Mouse (Mus musculus) lung, embryonic 14.5 days (tissue): ENCODE data around the gene Rffl. TPM values are rescaled to one million over a fixed set of nuclear protein-coding genes. Genes with fewer than 3 reads are reported as not detected.

ENCODE experiments used
- ATAC-seq: fragments of 200-750 bp; cut with Nextera tagmentation; 2 replicates; pipeline ENCODE4 v1.8.0; 2017; ENCODE audit warnings: mild to moderate bottlenecking, moderate TSS enrichment, moderate library complexity; ENCODE audit not compliant: insufficient read depth
- DNase-seq: peaks from one replicate; pipeline ENCODE4 v3.0.0-alpha.2; 2015
- H3K27ac ChIP-seq: fragments of 300-500 bp; sonication (generic); 2 replicates; pipeline ENCODE4 v1.5.1; 2014; ENCODE audit warnings: low read depth, mild to moderate bottlenecking, moderate library complexity
- H3K27me3 ChIP-seq: fragments of 300-500 bp; sonication (generic); 2 replicates; pipeline ENCODE4 v1.6.1; 2014; ENCODE audit warnings: low read length, control low read depth; ENCODE audit not compliant: insufficient read depth
- H3K36me3 ChIP-seq: fragments of 300-500 bp; sonication (generic); 2 replicates; pipeline ENCODE4 v1.6.1; 2014; ENCODE audit warnings: control low read depth; ENCODE audit not compliant: insufficient read depth
- H3K4me1 ChIP-seq: fragments of 300-500 bp; sonication (generic); 2 replicates; pipeline ENCODE4 v1.6.1; 2014; ENCODE audit warnings: antibody characterized with exemption, control low read depth; ENCODE audit not compliant: insufficient read depth
- H3K4me2 ChIP-seq: fragments of 300-500 bp; sonication (generic); 2 replicates; pipeline ENCODE4 v1.6.1; 2014; ENCODE audit warnings: mild to moderate bottlenecking
- H3K4me3 ChIP-seq: fragments of 300-500 bp; sonication (generic); 2 replicates; pipeline ENCODE4 v1.5.1; 2014; ENCODE audit warnings: low read depth, low read length
- H3K9ac ChIP-seq: fragments of 300-500 bp; sonication (generic); 2 replicates; pipeline ENCODE4 v1.6.1; 2014
- H3K9me3 ChIP-seq: fragments of 300-500 bp; sonication (generic); 2 replicates; pipeline ENCODE4 v1.6.1; 2016; ENCODE audit warnings: low read depth, low read length, control low read depth
- CTCF ChIP-seq: IDR thresholded peaks from 2 replicates; pipeline ENCODE4 v1.5.1; 2016; ENCODE audit warnings: antibody characterized with exemption, low read depth
- WGBS: fragments of 180-500 bp; shearing (Covaris S2); extraction: QIAGEN DNeasy Blood & Tissue Kit; methylation state at CpG from one replicate; pipeline ENCODE4 v1.1.7; 2014; 5-methylcytosine and 5-hydroxymethylcytosine counted together
- polyA plus RNA-seq: library from polyadenylated mRNA; unstranded; fragments of >200 nt; fragmentation: Nextera tagmentation; extraction: Ambion mirVana; gene quantifications from 2 replicates; pipeline ENCODE4 v1.2.1, GENCODE M21; 2014

Gene Rffl
- 11.7 and 12.3 TPM in 2 replicates for polyA plus RNA-seq

- Histone ChIP-seq H3K9me3 (no peaks in the 10 kb centered on the region), H3K27me3 (no peaks in the 10 kb centered on the region), H3K4me2 (peak within 1 kb of the TSS; percentile 67), H3K36me3 (no peaks in the 10 kb centered on the region), H3K4me3 (peak within 1 kb of the TSS; percentile 83), H3K9ac (peak within 1 kb of the TSS; percentile 65), H3K4me1 (no peaks in the 10 kb centered on the region), H3K27ac (peak within 1 kb of the TSS; percentile 75)
- DNase-seq (peak; percentile 97), ATAC-seq (peak; percentile 97)
- WGBS, result under 1% methylated on average over 43 of the region's 43 CpGs
- TF ChIP-seq CTCF, result peak; percentile 79
These were observed at the start of gene Rffl for GRCm38 (mm10) chr11:82871031-82871446. Gene Rffl, minus strand, starts transcription at chr11:82871210.

- no peaks in the 10 kb centered on the region for H3K4me1 ChIP-seq
- H3K27me3 ChIP-seq, result 0 out of 2 replicates have a peak, but pooled peaks cover 3% of the 10 kb centered on the region
- no peaks in the 10 kb centered on the region for H3K36me3 ChIP-seq
- 23% methylated on average over 10 of the region's 10 CpGs for WGBS
- no peak overlapping the region for H3K27ac ChIP-seq
- DNase-seq (no peak), ATAC-seq (no peak)
- no peak for TF ChIP-seq CTCF
- no peaks in the 10 kb centered on the region for H3K9me3 ChIP-seq
- H3K9ac ChIP-seq, result no peak overlapping the region
- no peak overlapping the region for H3K4me2 ChIP-seq
- no peak overlapping the region for H3K4me3 ChIP-seq
These were observed 49.8 kb upstream of the Rffl start for GRCm38 (mm10) chr11:82920768-82921167.

- no peaks in the 10 kb centered on the region for H3K36me3 ChIP-seq
- peak; percentile 91 for DNase-seq
- 7% methylated on average over 16 of the region's 16 CpGs for WGBS
- no peak overlapping the region for H3K9ac ChIP-seq
- H3K4me2 ChIP-seq, result peak overlapping the region; percentile 54
- no peak overlapping the region for H3K4me3 ChIP-seq
- peak; percentile 71 for ATAC-seq
- TF ChIP-seq CTCF, result peak; percentile 98
- no peaks in the 10 kb centered on the region for H3K9me3 ChIP-seq
- no peak overlapping the region for H3K27ac ChIP-seq
- no peaks in the 10 kb centered on the region for H3K4me1 ChIP-seq
- H3K27me3 ChIP-seq, result no peaks in the 10 kb centered on the region
These were observed 43.8 kb upstream of the Rffl start for GRCm38 (mm10) chr11:82914711-82915352.

GRCm38 (mm10) chr11:82910679-82911389 lies 39.8 kb upstream of the Rffl start:
- Histone ChIP-seq H3K9me3 (no peaks in the 10 kb centered on the region), H3K9ac (no peak overlapping the region), H3K4me2 (no peak overlapping the region), H3K27ac (no peak overlapping the region), H3K27me3 (no peaks in the 10 kb centered on the region), H3K36me3 (peaks cover 10% of the 10 kb centered on the region; the same call in 1 of the 2 replicates), H3K4me3 (no peak overlapping the region), H3K4me1 (0 out of 2 replicates have a peak, but pooled peaks cover 4% of the 10 kb centered on the region)
- DNase-seq (no peak), ATAC-seq (no peak)
- no peak for TF ChIP-seq CTCF
- 58% methylated on average over 11 of the region's 11 CpGs for WGBS

- ATAC-seq (no peak), DNase-seq (no peak)
- no peak within 1 kb of the TSS for H3K4me2 ChIP-seq
- H3K9me3 ChIP-seq, result no peaks in the 10 kb centered on the region
- 76% methylated on average over 4 of the region's 4 CpGs for WGBS
- peaks cover 16% of the 10 kb centered on the region; the same call in 1 of the 2 replicates for H3K36me3 ChIP-seq
- no peak for TF ChIP-seq CTCF
- H3K4me3 ChIP-seq, result no peak within 1 kb of the TSS
- 0 out of 2 replicates have a peak, but pooled peaks cover 4% of the 10 kb centered on the region for H3K4me1 ChIP-seq
- no peak within 1 kb of the TSS for H3K9ac ChIP-seq
- H3K27ac ChIP-seq, result no peak within 1 kb of the TSS
- H3K27me3 ChIP-seq, result no peaks in the 10 kb centered on the region
These were observed 39.2 kb upstream of the Rffl start, which contains the start of gene Unc45b for GRCm38 (mm10) chr11:82910250-82910649. Gene Unc45b, plus strand, starts transcription at chr11:82910550.

GRCm38 (mm10) chr11:82908608-82908989 lies 37.6 kb upstream of the Rffl start:
- DNase-seq, result no peak
- no peaks in the 10 kb centered on the region for H3K9me3 ChIP-seq
- 0 out of 2 replicates have a peak, but pooled peaks cover 4% of the 10 kb centered on the region for H3K4me1 ChIP-seq
- H3K27ac ChIP-seq, result no peak overlapping the region
- peak overlapping the region; percentile 82 for H3K4me2 ChIP-seq
- no peaks in the 10 kb centered on the region for H3K27me3 ChIP-seq
- no peak for ATAC-seq
- TF ChIP-seq CTCF, result no peak
- peak overlapping the region; percentile 66 for H3K4me3 ChIP-seq
- H3K36me3 ChIP-seq, result peaks cover 32% of the 10 kb centered on the region
- 35% methylated on average over 10 of the region's 10 CpGs for WGBS
- peak overlapping the region; percentile 64 for H3K9ac ChIP-seq
